Mouse (Mus musculus) naive thymus-derived CD4-positive, alpha-beta T cell, adult 2 months (primary cell): ENCODE results near the gene Tulp1.
A peak's percentile ranks its signal among the peaks of the same experiment; 100 is the strongest.
"Not testable (repeated sequence)": the region's sequence is repeated elsewhere in the genome, so short reads cannot be mapped to it uniquely, and the experiment has no call there.

Experiments used
- DNase-seq: peaks from one replicate; pipeline ENCODE4 v3.0.0-alpha.2; 2011; ENCODE audit warnings: low read depth

Tulp1 gene

DNA sequence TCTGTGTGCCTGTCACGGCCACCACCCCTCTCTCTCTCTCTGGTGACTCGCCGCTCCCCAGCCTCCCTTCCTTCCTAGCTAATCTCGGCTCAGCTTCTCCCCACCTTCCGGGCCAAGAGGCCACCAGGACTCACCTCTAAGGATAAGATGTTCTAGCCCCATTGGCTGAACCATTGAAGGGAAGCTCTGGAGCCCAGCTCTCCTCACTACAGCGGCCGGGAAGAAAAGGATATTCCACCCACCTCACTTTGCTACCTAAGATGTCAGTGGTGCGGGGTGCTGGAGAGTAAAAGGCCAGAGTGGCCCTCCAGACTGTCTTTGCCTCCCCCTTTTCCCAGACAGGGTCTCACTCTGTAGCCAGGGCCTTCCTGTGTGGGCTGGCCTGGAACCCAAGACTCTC, at the start of gene Tulp1:
Gene Tulp1 (minus strand): TSS at position 101 of the 400 bp plus-strand sequence.
- no peak for DNase-seq

- no peak for DNase-seq
Observed at GRCm38 (mm10) chr17:28411381-28411960, 46.4 kb upstream of the Tulp1 start.

- DNase-seq = no peak
Observed at GRCm38 (mm10) chr17:28410731-28411130, 45.7 kb upstream of the Tulp1 start.

DNA sequence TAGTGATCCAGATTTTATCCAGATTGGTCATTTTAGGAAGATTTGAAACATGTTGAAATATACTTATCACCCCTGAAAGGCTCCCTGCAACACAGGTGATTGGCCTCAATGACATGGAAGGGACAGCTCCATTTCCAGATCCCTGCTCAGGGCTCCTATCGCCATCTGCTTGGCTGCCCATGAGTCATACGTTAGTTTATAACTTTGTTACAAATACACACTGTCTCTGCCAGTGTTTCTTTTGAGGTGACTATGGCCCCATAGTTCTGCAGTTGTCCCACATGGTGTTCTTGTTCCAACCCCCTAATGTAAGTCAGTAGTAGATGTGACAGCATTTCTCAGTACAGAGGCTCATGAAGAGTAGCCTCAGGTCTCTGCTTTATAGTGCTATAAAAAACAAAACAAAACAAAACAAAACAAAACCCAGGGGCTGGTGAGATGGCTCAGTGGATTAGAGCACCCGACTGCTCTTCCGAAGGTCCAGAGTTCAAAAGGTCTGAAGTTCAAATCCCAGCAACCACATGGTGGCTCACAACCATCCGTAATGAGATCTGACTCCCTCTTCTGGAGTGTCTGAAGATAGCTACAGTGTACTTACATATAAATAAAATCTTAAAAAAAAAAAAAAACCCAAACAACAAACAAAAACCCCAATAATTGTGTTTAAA, 43.4 kb upstream of the Tulp1 start:
- DNase-seq = no peak

DNA sequence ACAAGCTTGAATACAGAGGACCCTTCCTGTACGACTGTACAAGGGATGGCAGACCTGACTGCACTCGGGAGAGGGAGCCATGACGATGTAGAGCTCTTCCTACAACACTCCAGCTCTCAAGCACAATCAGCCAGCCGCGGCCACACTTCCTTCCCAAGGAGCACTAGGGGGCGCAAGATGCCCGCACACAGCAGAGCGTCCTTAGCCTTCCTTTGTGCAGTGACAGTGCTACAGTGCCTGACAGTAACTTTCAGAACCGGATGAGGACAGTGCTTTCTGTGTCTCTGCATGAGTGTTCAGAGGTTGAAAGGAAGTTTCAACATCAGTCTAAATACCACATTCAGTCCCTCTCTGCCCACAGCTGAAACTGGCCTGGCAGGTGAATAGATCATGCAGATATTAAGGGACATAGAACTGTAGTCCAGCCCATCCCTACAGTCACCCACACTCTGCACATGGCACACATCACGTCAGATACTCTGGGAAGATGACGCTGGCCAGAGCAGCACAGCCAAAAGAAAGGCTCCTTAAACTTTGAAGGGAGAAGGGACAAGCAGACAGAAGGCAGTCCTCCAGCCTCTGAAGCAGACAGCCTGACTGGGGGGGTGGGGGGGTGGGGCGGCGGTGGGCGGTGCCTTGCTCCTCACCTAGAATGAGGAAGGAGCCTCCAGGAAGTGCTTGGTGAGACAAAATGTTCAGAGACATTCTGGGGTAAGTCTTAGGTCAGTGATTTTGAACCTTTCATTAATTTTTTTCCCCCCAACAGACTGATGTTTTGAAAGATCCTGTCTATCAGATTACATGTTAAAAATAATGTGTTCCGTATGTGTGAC, 42.6 kb upstream of the Tulp1 start:
- DNase-seq = peak; percentile 94

GRCm38 (mm10) chr17:28406471-28406870, 41.4 kb upstream of the Tulp1 start:
- DNase-seq = no peak

GRCm38 (mm10) chr17:28404745-28405144, 39.7 kb upstream of the Tulp1 start:
- DNase-seq = not testable (repeated sequence)

DNA sequence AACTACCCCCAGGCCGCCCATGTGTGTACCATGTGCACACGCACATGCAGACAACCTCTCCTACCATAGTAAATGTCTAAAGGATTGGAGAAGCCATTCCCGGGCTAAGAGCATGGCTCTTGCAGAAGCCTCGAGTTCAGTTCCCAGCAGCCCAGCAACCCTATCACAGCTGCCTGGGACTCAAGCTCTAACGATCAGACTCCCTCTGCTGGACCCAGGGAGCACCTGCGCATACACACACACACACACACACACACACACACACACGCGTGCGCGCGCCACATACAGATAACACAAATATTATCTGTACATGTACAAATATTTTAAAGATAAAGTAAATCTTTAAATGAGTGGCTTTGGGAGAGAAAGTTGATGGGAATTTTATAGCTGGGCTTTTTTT, 39.3 kb upstream of the Tulp1 start:
- DNase-seq = no peak

DNA sequence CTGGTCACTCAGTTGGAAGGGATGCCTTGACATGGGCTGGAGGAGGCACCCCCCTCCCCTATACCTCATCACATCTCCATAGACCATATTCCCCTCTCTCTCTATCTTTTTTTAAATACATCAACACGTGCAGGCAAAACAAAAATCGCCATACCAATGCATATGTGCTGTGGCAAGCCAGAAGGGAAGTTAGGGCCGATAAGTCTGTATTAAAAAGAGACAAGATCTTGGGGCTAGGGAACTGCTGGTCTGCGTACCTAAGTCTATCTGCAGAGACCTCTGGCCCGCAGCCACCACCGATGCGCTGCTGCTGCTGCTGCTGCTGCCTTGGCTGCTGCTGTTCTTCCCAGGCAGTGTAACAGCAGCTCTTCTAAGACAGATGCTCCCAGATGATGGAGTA, 30.0 kb upstream of the Tulp1 start:
- no peak for DNase-seq

GRCm38 (mm10) chr17:28394051-28394765, 29.2 kb upstream of the Tulp1 start:
- no peak for DNase-seq

GRCm38 (mm10) chr17:28391568-28392432, 26.8 kb upstream of the Tulp1 start:
- no peak for DNase-seq

- no peak for DNase-seq
Observed at GRCm38 (mm10) chr17:28388534-28388933, 23.5 kb upstream of the Tulp1 start.

DNA sequence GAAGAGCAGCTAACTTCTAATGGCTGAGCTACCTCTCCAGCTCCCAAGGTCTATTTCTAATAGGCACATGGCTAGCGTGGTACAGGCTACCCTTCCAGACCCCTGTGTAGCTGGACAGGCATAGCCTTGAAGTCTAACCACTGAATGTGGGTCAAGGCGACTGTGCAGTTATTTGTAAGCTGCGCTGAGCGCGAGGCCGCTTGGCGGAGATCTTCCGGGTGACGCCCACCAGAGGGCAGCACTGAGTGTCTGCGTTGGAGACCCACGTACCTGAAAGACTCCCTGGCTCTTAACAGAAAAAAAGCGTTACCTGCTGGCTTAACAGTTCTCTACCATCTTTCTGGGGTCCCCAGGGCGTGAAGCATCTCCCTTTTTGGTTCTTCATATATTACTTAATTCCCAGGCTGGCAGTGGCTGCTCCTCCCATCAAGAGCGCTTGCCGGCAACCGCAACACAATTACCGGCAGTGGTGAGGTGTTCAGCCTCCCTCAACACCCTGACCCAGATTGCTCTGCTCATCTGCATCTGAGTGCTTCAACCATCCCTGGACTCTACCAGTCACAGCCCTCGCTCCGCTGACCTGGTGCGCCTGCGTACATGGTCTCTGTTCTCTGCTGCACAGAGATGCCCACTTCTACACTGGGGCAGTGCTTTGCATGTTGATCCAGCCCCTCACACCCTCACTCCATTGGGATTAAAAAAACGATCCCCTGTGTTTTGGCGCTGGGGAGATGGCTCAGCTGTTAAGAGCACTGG, 21.3 kb upstream of the Tulp1 start:
- peak; percentile 91 for DNase-seq

DNA sequence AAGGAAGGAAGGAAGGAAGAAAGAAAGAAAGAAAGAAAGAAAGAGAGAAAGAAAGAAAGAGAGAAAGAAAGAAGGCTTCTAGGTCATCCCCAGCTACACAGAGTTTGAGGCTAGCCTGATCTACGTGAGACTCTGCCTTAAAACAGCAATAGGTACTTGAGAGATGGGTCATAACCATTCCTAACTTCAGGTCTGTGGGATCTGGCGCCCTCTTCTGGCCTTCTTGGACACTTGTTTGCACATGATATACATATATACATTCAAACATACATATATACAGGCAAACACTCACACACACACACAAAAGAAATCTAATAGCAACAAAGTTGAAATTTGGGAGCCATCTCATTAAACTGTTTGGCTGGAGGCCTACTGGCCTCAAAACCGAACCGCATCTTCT, 19.3 kb upstream of the Tulp1 start:
- peak; percentile 56 for DNase-seq

DNA sequence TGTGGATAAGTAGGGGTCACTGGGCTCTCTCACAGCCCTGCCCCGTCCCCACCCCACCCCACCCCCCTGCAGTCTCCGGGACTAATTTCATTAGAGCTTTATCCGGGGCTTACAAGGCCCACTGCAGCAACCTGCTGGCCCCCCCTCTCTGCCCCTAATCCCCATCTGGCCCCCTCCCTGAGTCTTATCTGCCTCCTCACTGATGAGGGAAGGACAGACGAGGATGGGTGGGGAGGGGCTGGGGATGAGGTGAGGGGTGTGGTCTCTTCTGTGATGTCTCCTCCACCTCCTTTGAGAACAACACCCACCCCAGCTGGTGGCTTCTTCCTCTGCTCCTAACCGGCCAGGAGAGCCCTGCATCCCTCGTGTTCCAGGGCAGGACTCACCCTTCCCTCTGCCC, 15.2 kb upstream of the Tulp1 start:
- no peak for DNase-seq

DNA sequence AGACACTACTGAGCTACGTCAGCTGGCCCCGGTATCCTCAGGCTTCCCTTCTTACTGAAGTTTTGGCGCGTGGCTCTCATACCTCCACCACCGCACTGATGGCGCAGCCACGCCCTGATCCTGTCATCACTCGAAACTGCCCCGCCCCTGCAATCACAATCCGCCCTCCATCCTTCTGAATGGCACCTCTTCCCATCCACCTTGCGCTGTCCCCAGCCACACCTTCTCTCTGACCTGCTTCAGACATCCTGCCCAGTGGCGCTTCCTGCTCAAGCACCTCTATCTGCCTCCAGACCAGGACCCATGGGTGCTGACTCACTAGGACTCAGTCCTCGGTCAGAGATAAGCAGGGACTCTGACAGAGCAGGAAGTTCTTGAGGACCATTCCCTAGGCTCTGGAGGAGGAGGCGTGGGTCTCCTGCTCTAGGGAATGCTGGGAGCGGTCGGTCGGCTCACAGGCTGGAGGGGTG, 10.6 kb upstream of the Tulp1 start:
- peak; percentile 53 for DNase-seq

GRCm38 (mm10) chr17:28374494-28374893, 9.5 kb upstream of the Tulp1 start:
- DNase-seq = no peak

DNA sequence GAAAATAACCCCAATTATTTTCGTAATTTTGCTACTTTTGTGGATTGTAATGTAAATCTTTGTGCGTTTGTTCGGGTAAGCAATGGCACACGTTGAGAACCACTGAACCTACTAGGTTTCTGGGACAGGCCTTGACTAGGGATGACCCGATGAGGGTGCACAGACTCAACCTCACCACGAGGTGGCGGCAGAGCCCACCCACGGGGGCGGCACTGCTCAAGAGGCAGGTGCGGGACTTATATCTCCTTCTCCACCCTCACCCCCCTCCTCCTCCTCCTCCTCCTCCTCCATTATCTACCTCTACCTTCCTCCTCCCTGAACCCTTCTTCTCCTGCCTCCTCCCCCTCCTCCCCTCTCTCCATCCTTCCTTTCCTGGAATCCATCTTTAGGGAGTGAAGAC, 8.8 kb upstream of the Tulp1 start:
- peak; percentile 74 for DNase-seq

DNA sequence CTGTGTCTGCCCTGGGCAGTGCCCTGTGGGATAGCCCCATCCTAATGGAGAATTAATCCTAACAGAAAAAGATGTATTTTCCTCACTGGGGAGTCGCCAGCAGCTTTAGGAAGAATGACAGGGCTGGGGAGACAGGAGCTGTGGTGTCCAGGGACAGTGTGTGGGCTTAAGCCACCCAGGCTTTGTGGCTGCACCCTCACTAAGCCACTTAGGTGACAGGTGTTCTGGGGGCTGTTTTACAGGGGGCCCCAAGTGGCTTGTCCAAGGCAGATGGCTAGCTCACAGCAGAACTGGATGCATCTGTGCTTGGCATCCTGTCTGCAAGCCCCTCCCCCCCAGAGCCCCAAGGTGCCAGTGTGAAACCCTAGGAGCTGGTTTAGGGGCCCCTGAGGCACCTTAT, 6.9 kb upstream of the Tulp1 start:
- no peak for DNase-seq

DNA sequence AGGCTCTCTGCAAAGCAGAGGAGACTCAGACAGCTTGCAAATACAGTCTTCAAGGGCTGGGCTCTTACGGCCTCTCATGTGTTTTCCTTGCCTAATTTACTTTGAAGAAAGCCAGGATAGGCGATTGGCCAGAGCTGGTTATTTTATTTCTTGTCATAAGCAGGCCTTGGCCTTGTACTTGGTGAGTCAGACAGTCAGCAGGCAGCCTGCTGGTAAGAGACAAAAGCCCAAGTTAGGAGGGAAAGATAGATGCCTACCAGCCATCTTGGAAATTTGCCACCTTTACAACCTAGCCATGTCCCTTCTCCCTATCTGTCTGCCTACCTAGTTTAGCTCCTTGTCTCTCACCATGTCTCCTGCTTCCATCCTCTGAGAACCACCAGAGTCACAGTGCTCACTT, 6.3 kb upstream of the Tulp1 start:
- DNase-seq = no peak

DNA sequence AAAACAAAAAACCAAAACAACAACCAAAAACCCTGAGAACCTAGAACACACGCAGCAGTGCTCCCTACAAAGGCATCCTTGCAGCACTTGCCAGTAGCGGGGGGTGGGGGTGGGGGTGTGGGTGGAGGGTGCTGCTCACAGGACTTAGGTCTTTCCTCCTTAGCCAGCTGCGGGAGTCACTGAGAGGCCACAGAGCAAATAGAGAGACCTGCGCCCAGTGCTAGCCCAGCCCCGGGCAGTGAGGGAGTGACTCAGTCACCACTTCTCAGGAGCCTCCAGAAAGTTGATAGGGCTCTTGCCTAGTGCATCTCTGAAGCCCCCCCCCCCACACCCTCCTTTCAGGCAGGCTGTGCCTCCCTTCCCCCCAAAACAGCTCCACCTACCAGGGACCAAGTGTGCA, 4.0 kb upstream of the Tulp1 start:
- no peak for DNase-seq
